Mouse (Mus musculus): ENCODE data around the gene Wdsub1. TPM values are rescaled to one million over a fixed set of nuclear protein-coding genes. Genes with fewer than 3 reads are reported as not detected.

Wdsub1 gene
- polyA plus RNA-seq, 1 experiment from 2014 or later: 27.7 TPM

DNA sequence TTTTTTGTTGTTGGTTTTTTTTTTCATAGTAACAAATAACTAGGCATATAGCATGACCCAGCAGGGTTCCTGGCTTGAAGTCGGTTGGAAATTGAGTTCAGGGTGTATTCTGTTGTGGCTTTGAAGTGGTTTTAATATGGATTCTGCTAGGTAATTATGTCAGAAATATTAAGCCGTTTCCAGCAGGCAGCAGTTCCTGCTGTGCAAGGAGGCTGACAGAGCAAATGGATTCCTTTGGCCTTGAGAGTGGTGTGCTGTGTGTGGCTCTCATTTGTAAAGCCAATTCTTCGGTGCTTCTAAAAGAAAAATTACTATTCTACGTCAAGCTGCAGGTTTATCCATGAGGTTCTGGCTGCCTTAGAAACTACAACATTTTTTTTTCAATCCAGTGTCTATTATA lies 42.2 kb downstream of the Wdsub1 start:
- no peak overlapping the region for H3K4me3 ChIP-seq
- H3K4me1 ChIP-seq: peaks cover 22% of the 10 kb centered on the region
- 73% methylated on average over 4 of the region's 4 CpGs for WGBS
- no peaks in the 10 kb centered on the region for H3K9me3 ChIP-seq
- H3K36me3 ChIP-seq (replicated peaks): peaks cover 90% of the 10 kb centered on the region
- H3K27ac ChIP-seq (replicated peaks): no peak overlapping the region
- no peak for DNase-seq (ENCODE audit: low spot score)
- no peaks in the 10 kb centered on the region for H3K27me3 ChIP-seq (replicated peaks; ENCODE audit: low read depth, poor library complexity, severe bottlenecking)

DNA sequence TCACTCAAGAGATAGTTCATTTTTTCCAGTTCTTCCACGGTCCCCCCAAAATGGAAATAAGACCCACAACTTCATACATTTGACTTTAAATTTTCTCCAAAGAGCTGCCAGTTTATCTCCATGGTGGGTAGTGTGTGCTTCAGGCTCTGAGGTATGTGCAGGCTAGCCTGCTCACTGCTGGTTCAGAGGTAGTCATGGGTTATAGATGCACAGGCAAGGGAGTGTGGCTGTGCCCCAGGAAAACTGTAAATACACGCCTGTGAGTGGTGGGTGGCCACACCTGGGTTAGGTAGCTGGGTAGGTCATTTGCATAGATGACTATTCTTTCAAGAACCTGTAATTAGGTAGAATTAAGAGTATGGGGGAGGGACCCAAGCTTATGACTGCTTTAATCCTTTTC lies 42.6 kb downstream of the Wdsub1 start:
- H3K4me1 ChIP-seq: peaks cover 22% of the 10 kb centered on the region
- no peak overlapping the region for H3K4me3 ChIP-seq
- no peaks in the 10 kb centered on the region for H3K27me3 ChIP-seq (replicated peaks; ENCODE audit: low read depth, poor library complexity, severe bottlenecking)
- H3K27ac ChIP-seq (replicated peaks): no peak overlapping the region
- WGBS: 79% methylated on average over 2 of the region's 2 CpGs
- H3K36me3 ChIP-seq (replicated peaks): peaks cover 90% of the 10 kb centered on the region
- H3K9me3 ChIP-seq: no peaks in the 10 kb centered on the region
- DNase-seq (ENCODE audit: low spot score): no peak

DNA sequence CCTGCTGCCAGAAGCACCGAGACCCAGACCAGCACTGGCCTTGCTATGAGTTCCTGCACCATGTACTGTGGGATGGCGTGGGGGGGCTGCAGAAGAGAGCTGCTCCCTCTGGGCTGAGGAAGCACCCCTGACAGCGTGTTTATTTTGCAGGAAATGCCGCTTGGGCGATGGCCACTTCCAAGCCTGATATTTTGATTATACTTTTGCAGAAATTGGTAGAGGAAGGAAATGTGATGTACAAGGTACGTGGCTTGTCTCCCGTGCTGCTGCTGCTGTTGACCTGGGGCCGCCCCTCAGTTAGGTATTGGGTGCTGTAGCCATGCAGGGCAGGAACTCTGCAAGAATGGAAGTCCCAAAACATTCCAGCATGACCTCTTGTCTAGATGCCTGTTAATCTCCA lies 43.6 kb downstream of the Wdsub1 start:
- Histone ChIP-seq H3K36me3 (replicated peaks) (peaks cover 90% of the 10 kb centered on the region), H3K9me3 (no peaks in the 10 kb centered on the region), H3K27me3 (replicated peaks; ENCODE audit: low read depth, poor library complexity, severe bottlenecking) (no peaks in the 10 kb centered on the region), H3K27ac (replicated peaks) (no peak overlapping the region), H3K4me1 (peaks cover 22% of the 10 kb centered on the region), H3K4me3 (no peak overlapping the region)
- no peak for DNase-seq (ENCODE audit: low spot score)
- WGBS: 91% methylated on average over 8 of the region's 8 CpGs

DNA sequence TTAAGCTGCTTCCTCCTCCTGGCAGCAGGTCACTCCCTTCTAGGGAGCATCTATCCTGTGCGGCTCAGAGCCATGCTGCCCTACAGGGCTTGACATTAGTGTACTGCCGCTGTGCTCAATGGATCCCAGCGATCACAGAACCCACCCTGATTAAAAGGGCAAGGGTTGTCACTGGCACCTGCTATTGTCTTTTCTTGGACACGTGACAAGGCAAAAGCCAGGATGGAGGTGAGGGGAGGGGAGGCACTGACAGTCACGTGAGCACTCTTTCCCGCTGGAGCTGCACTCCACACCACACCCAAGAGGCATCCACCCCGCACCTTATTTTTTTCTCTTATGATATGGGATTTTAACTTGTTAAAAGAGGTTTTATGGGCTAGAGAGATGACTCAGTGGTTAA lies 50.6 kb downstream of the Wdsub1 start:
- H3K36me3 ChIP-seq (replicated peaks): peaks cover 58% of the 10 kb centered on the region
- H3K27ac ChIP-seq (replicated peaks): no peak overlapping the region
- DNase-seq (ENCODE audit: low spot score): no peak
- WGBS: 84% methylated on average over 7 of the region's 7 CpGs
- no peaks in the 10 kb centered on the region for H3K9me3 ChIP-seq
- H3K4me3 ChIP-seq: no peak overlapping the region
- no peaks in the 10 kb centered on the region for H3K27me3 ChIP-seq (replicated peaks; ENCODE audit: low read depth, poor library complexity, severe bottlenecking)
- peaks cover 50% of the 10 kb centered on the region for H3K4me1 ChIP-seq

DNA sequence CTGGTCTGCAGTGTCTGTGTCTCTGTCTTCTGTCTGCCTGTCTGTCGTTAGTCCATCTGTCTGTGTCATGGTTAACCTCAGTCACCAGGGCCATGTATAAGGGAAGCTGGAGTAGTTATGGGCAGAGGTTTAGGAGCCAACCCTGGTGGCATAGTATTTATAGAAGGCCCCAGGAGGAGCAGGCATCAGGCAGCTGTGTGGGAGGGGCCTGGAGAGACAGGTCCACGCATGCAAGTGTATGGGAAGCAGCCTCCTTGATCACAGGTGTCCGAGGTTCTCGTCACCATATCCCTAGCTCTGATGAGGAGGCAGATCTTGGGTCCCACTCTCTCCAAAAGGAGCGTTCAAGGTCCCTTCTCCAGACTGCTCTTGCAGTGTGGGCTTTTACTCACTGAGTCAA lies 51.5 kb downstream of the Wdsub1 start:
- Histone ChIP-seq H3K9me3 (no peaks in the 10 kb centered on the region), H3K27me3 (replicated peaks; ENCODE audit: low read depth, poor library complexity, severe bottlenecking) (no peaks in the 10 kb centered on the region), H3K4me1 (peaks cover 50% of the 10 kb centered on the region), H3K4me3 (no peak overlapping the region), H3K27ac (replicated peaks) (peak overlapping the region; percentile 81), H3K36me3 (replicated peaks) (peaks cover 58% of the 10 kb centered on the region)
- WGBS: 81% methylated on average over 5 of the region's 5 CpGs
- no peak for DNase-seq (ENCODE audit: low spot score)

DNA sequence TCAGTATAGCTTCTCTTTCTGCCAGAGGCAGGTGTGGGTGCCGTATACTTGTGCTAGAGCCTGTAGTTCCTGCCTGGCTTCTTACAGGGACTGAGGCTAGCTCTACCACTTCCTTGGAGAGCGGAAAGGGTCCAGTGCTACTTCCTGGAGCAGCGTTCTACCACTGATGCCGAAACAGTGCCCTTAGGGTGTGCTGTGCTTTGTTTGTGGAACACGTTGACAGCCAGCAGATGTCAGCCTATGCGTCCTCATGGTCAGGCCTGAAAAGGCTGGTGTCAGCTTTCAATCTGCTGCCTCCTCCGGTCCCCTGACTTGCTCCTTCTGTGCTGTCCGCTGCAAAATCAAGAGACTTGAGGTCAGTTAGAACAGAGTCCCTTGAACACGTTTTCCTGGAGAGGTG lies 52.2 kb downstream of the Wdsub1 start:
- WGBS: 14% methylated on average over 9 of the region's 9 CpGs
- no peaks in the 10 kb centered on the region for H3K9me3 ChIP-seq
- H3K27me3 ChIP-seq (replicated peaks; ENCODE audit: low read depth, poor library complexity, severe bottlenecking): no peaks in the 10 kb centered on the region
- H3K36me3 ChIP-seq (replicated peaks): peaks cover 50% of the 10 kb centered on the region
- peaks cover 50% of the 10 kb centered on the region for H3K4me1 ChIP-seq
- peak overlapping the region; percentile 81 for H3K27ac ChIP-seq (replicated peaks)
- DNase-seq (ENCODE audit: low spot score): peak; percentile 71
- H3K4me3 ChIP-seq: no peak overlapping the region

DNA sequence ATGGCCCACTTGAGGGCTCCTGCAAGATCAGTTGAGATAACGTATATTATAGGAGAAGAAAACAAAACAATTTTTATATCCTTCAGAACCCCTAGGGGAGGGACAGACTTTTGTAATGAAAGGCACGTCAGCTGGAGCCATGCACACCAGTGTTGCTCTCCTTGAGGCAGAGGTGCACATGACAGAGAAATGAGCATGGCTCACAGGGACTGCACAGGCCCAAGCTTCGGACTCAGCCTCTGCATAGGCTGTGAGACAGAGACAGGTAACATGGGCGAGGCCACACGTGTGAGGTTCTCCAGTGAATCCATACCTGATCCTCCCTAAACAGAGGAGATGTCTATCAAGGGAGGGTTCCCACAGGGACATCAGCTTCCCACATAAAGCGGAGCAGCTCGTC lies 52.7 kb downstream of the Wdsub1 start:
- H3K4me3 ChIP-seq: no peak overlapping the region
- no peak for DNase-seq (ENCODE audit: low spot score)
- peaks cover 49% of the 10 kb centered on the region for H3K36me3 ChIP-seq (replicated peaks)
- peaks cover 50% of the 10 kb centered on the region for H3K4me1 ChIP-seq
- H3K27ac ChIP-seq (replicated peaks): peak overlapping the region; percentile 81
- no peaks in the 10 kb centered on the region for H3K27me3 ChIP-seq (replicated peaks; ENCODE audit: low read depth, poor library complexity, severe bottlenecking)
- WGBS: 77% methylated on average over 7 of the region's 7 CpGs
- no peaks in the 10 kb centered on the region for H3K9me3 ChIP-seq

DNA sequence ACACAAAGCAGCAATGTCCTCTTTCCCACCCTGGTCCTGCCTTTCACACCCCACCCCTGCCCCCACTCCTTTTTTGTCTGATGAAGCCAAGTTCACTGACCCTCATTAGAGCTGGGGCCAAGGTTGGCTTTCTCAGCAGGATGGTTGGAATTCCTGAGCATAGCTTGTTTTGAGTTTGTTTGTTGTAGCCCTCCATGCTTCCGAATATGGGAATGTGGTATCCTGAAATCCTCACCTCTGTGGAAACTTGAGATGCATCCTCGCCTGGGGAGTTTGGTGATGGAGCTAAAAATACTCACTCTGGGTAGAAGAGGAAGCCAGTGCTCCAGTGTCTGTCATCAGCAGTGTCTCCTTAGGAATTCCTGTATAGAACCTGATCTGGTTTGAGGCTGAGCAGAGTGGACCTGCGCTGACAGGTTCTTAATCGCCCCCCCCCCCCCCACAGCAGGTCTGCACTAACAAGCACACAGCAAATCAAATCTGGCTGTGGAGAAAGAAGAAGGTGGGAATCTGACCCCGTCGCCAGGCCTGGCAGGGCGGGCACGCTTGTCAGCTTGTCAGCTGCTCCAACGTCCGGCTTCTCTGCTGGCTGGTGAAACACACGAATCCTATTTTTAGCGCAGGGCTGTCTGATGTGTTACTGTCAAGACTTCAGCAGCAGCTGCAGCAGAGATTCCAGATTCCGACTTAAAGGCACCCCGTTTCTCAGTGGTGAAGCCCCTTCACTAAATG lies 53.4 kb downstream of the Wdsub1 start:
- Histone ChIP-seq H3K27ac (replicated peaks) (peak overlapping the region; percentile 81), H3K4me3 (0 out of 2 replicates have a peak overlapping the region, but pooled peaks have one; percentile 9), H3K9me3 (no peaks in the 10 kb centered on the region), H3K4me1 (peaks cover 50% of the 10 kb centered on the region), H3K36me3 (replicated peaks) (peaks cover 49% of the 10 kb centered on the region), H3K27me3 (replicated peaks; ENCODE audit: low read depth, poor library complexity, severe bottlenecking) (no peaks in the 10 kb centered on the region)
- 19% methylated on average over 14 of the region's 14 CpGs for WGBS
- DNase-seq (ENCODE audit: low spot score): peak; percentile 85

DNA sequence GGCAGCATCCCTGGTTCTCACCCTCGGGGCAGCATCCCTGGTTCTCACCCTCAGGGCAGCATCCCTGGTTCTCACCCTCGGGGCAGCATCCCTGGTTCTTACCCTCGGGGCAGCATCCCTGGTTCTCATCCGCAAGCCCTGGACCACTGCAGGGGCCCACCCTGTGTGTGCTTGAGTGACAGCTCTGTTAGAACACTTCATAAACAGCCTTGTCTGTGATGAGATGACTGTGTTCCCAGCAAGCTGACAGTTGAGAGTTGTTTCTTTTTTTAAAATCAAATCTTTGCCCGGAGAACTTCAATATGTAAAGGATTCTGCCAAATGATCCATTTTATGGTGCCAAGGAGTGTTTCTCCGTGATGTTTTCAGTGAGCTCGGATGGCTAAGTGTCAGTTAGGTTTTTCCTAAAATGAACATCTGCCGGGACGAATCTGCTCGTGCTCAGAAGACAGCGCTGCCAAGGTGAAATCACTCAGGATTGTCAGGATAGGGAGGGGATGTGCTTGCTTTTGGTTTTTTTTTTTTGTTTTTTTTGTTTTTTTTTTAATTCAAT lies 54.2 kb downstream of the Wdsub1 start:
- no peak overlapping the region for H3K4me3 ChIP-seq
- peaks cover 50% of the 10 kb centered on the region for H3K4me1 ChIP-seq
- peak overlapping the region; percentile 81 for H3K27ac ChIP-seq (replicated peaks)
- H3K9me3 ChIP-seq: no peaks in the 10 kb centered on the region
- DNase-seq (ENCODE audit: low spot score): no peak
- H3K27me3 ChIP-seq (replicated peaks; ENCODE audit: low read depth, poor library complexity, severe bottlenecking): no peaks in the 10 kb centered on the region
- peaks cover 48% of the 10 kb centered on the region for H3K36me3 ChIP-seq (replicated peaks)
- 74% methylated on average over 11 of the region's 11 CpGs for WGBS

DNA sequence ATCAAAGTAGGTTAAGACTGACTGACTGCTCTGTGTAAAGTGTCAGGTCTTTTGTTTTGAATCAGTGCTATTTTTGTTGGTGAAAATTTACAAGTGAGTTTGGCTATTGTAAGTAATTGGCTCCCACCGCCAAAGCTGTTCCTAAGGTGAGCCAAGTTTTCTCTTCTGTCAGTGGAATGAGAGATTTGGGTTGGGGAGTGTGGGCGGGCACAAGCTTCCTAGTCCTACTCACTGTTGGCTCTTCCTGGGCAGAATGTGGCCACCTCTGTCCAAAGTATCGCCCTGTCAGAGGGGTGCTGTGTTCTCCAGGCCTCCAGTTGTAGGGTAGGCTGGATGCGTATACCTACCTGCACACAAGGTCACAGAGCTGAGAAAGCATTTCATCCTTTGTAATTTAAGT lies 57.0 kb downstream of the Wdsub1 start:
- H3K4me1 ChIP-seq: peaks cover 35% of the 10 kb centered on the region
- no peak overlapping the region for H3K4me3 ChIP-seq
- H3K36me3 ChIP-seq (replicated peaks): peaks cover 57% of the 10 kb centered on the region
- H3K27me3 ChIP-seq (replicated peaks; ENCODE audit: low read depth, poor library complexity, severe bottlenecking): no peaks in the 10 kb centered on the region
- H3K9me3 ChIP-seq: no peaks in the 10 kb centered on the region
- DNase-seq (ENCODE audit: low spot score): no peak
- no peak overlapping the region for H3K27ac ChIP-seq (replicated peaks)
- WGBS: 90% methylated on average over 4 of the region's 4 CpGs

DNA sequence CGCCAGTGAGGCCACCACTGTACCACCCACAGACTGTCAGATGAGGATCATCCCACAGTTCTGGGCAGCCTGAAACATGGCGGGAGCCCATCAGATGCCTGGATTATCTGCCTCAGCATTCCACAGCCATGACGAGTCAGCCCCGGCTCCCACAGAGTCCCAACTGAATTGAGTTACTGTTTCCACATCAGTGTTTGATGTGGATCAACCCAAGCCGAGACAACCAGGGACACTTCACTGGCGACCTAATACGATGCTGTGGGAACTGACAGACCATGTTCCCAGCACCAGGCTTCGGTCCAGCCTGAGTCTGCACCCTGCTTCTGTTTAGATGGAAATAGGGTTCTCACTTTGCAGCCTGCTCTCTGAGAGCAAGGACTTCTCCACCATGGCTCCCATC lies 58.1 kb downstream of the Wdsub1 start:
- peaks cover 24% of the 10 kb centered on the region for H3K4me1 ChIP-seq
- no peak overlapping the region for H3K4me3 ChIP-seq
- peaks cover 66% of the 10 kb centered on the region for H3K36me3 ChIP-seq (replicated peaks)
- peak overlapping the region; percentile 21; the same call in 1 of the 2 replicates for H3K27ac ChIP-seq (replicated peaks)
- DNase-seq (ENCODE audit: low spot score): no peak
- no peaks in the 10 kb centered on the region for H3K9me3 ChIP-seq
- no peaks in the 10 kb centered on the region for H3K27me3 ChIP-seq (replicated peaks; ENCODE audit: low read depth, poor library complexity, severe bottlenecking)
- WGBS: 82% methylated on average over 8 of the region's 8 CpGs

DNA sequence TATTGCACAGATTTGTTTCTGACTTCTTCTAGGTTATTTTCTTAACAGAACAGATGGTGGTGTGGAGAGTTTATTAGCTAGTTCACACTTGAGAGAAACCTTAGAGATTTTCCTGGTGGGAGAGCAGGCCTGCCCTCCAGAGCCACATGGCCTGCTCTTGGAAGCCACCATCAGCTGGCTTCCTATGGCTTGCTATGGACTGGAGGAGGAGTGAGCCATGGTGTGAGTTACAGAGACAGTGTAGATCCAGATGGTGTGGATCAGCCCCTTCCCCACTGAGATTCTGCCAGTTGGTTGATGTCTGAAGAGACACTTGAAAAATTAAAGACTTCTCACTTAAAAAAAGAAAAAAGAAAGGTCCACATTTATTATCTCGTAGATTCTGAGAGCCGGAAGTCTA lies 61.3 kb downstream of the Wdsub1 start:
- no peak overlapping the region for H3K4me3 ChIP-seq
- peaks cover 79% of the 10 kb centered on the region for H3K36me3 ChIP-seq (replicated peaks)
- H3K27me3 ChIP-seq (replicated peaks; ENCODE audit: low read depth, poor library complexity, severe bottlenecking): no peaks in the 10 kb centered on the region
- H3K4me1 ChIP-seq: no peaks in the 10 kb centered on the region
- 94% methylated on average over 2 of the region's 2 CpGs for WGBS
- no peaks in the 10 kb centered on the region for H3K9me3 ChIP-seq
- DNase-seq (ENCODE audit: low spot score): no peak
- no peak overlapping the region for H3K27ac ChIP-seq (replicated peaks)

DNA sequence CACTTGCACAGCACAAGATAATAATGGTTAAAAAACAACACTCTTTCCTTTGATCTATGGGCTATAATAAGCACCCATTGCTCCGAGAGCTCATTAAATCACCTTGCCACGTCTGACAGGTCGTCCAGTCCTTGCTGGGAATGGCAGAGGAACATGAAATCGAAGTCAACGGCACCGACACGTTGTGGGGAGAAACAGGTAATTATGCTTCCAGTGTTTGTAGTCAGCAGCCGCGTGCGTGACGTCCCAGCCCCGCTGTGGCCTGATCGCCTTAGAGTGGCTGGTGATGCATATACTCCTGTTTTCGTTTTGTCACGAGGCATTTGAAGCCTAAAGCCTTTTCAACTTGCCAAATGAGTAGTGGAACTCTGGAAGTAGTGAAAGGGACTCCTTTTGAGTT lies 62.3 kb downstream of the Wdsub1 start:
- H3K27me3 ChIP-seq (replicated peaks; ENCODE audit: low read depth, poor library complexity, severe bottlenecking): no peaks in the 10 kb centered on the region
- no peak overlapping the region for H3K27ac ChIP-seq (replicated peaks)
- H3K9me3 ChIP-seq: no peaks in the 10 kb centered on the region
- WGBS: 87% methylated on average over 15 of the region's 15 CpGs
- H3K4me3 ChIP-seq: no peak overlapping the region
- peaks cover 82% of the 10 kb centered on the region for H3K36me3 ChIP-seq (replicated peaks)
- H3K4me1 ChIP-seq: no peaks in the 10 kb centered on the region
- DNase-seq (ENCODE audit: low spot score): no peak

Data from embryonic facial prominence, embryonic 10.5 days (tissue).